Mouse (Mus musculus): ENCODE data around the gene Frs2.

DNA sequence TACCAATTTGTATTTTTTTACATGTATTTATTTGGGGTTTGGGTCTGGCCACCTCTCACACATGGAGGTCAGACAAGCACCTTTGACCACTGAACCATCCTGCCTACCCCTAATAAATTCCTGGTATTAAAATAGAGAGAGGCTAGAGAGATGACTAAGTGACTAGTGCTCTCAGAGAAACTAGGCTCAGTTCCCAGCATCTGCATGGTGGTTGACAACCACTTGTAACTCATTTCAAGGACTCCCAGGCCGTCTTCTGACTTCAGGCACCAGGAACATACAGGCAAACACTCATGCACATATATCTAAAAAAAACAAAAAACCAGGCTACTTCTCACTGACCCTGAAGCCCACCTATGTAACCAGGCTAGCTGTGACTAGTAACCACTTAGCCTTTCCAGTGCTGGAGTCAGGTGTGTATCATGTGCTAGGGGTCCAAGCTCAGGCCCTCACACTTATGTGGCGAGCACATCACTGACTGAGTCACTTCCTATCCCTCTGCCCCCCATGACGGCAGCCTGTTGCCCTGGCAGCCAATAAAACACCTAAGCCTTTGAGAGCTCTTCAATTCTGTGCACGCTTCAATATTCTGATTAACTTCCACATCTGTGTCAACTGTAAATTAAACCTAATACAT is 98.3 kb downstream of the Frs2 start:
- no peak for TF ChIP-seq CTCF (conservative IDR thresholded peaks at IDR 0.05; ENCODE audit: low read length)
- no peak for TF ChIP-seq POU5F1 (IDR thresholded peaks at IDR 0.05; ENCODE audit: borderline replicate concordance, low read length)
